Mouse (Mus musculus): ENCODE results near the gene Litaf.

DNA sequence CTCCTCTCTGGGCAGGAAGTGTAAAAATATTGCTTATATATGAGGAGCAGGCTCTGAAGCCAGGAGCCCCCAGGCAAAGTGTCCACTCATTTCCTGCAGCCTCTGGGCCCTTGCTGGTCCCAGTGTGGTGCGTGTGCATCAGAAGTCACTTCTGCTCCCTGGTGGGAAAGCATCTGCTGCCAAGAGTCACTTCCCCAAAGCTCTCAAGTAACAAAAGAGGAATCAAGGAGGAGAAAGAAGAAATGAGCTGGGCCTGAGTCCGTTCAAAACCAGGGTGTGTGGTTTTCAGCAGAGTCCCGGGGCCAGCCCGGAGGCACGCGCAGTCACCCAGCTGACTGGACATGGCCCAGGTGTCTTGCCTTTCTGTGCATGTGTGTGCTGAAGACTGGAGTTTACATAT lies 59.9 kb downstream of the Litaf start:
- TF ChIP-seq CTCF (IDR thresholded peaks at IDR 0.05; ENCODE audit: low read depth, low read length) (no peak), POLR2A (IDR thresholded peaks at IDR 0.05; ENCODE audit: borderline replicate concordance, low read depth, low read length) (no peak)

Measured in bone marrow macrophage, adult 2 months (primary cell).